Mouse (Mus musculus): ENCODE results near the gene Gm973. TPM values are rescaled to one million over a fixed set of nuclear protein-coding genes. Genes with fewer than 3 reads are reported as not detected.

Gm973 gene
- polyA plus RNA-seq, 1 experiment from 2014 or later = 0.43 TPM

GRCm38 (mm10) chr1:59534976-59535810 lies 19.1 kb downstream of the Gm973 start:
- Histone ChIP-seq H3K9me3 (no peaks in the 10 kb centered on the region), H3K27me3 (replicated peaks) (no peaks in the 10 kb centered on the region), H3K4me3 (replicated peaks) (no peak overlapping the region), H3K36me3 (no peaks in the 10 kb centered on the region), H3K4me1 (replicated peaks) (no peaks in the 10 kb centered on the region), H3K9ac (no peak overlapping the region), H3K4me2 (replicated peaks) (no peak overlapping the region), H3K27ac (no peak overlapping the region)
- 48% methylated on average over 5 of the region's 5 CpGs for WGBS
- ATAC-seq = no peak

- Histone ChIP-seq H3K4me2 (replicated peaks) (no peak overlapping the region), H3K9me3 (no peaks in the 10 kb centered on the region), H3K9ac (no peak overlapping the region), H3K4me3 (replicated peaks) (no peak overlapping the region), H3K4me1 (replicated peaks) (0 out of 2 replicates have a peak, but pooled peaks cover 4% of the 10 kb centered on the region), H3K27me3 (replicated peaks) (no peaks in the 10 kb centered on the region), H3K27ac (no peak overlapping the region), H3K36me3 (no peaks in the 10 kb centered on the region)
- WGBS = 87% methylated on average over 5 of the region's 5 CpGs
- no peak for ATAC-seq
Measured at GRCm38 (mm10) chr1:59538381-59538780, 22.3 kb downstream of the Gm973 start.

- WGBS = 50% methylated on average over 19 of the region's 19 CpGs
- Histone ChIP-seq H3K4me3 (replicated peaks) (no peak overlapping the region), H3K36me3 (no peaks in the 10 kb centered on the region), H3K27ac (0 out of 2 replicates have a peak overlapping the region, but pooled peaks have one; percentile 7), H3K4me1 (replicated peaks) (0 out of 2 replicates have a peak, but pooled peaks cover 4% of the 10 kb centered on the region), H3K4me2 (replicated peaks) (peak overlapping the region; percentile 34; the same call in 1 of the 2 replicates), H3K27me3 (replicated peaks) (no peaks in the 10 kb centered on the region), H3K9ac (no peak overlapping the region), H3K9me3 (no peaks in the 10 kb centered on the region)
- ATAC-seq = peak; percentile 74
Measured at GRCm38 (mm10) chr1:59540537-59541148, 24.6 kb downstream of the Gm973 start.

- H3K4me2 ChIP-seq (replicated peaks) = no peak overlapping the region
- peak; percentile 28; the same call in 1 of the 2 replicates for ATAC-seq
- no peak overlapping the region for H3K9ac ChIP-seq
- H3K27ac ChIP-seq = no peak overlapping the region
- no peaks in the 10 kb centered on the region for H3K9me3 ChIP-seq
- no peak overlapping the region for H3K4me3 ChIP-seq (replicated peaks)
- no peaks in the 10 kb centered on the region for H3K27me3 ChIP-seq (replicated peaks)
- H3K4me1 ChIP-seq (replicated peaks) = 0 out of 2 replicates have a peak, but pooled peaks cover 4% of the 10 kb centered on the region
- H3K36me3 ChIP-seq = no peaks in the 10 kb centered on the region
- WGBS = 88% methylated on average over 16 of the region's 16 CpGs
Measured at GRCm38 (mm10) chr1:59541271-59542020, 25.4 kb downstream of the Gm973 start.

- H3K4me3 ChIP-seq (replicated peaks) = no peak overlapping the region
- no peaks in the 10 kb centered on the region for H3K27me3 ChIP-seq (replicated peaks)
- H3K9me3 ChIP-seq = no peaks in the 10 kb centered on the region
- H3K36me3 ChIP-seq = no peaks in the 10 kb centered on the region
- no peak overlapping the region for H3K9ac ChIP-seq
- WGBS = 46% methylated on average over 6 of the region's 6 CpGs
- 0 out of 2 replicates have a peak, but pooled peaks cover 4% of the 10 kb centered on the region for H3K4me1 ChIP-seq (replicated peaks)
- no peak overlapping the region for H3K27ac ChIP-seq
- no peak for ATAC-seq
- no peak overlapping the region for H3K4me2 ChIP-seq (replicated peaks)
Measured at GRCm38 (mm10) chr1:59542231-59542630, 26.2 kb downstream of the Gm973 start.

GRCm38 (mm10) chr1:59543911-59544310 lies 27.8 kb downstream of the Gm973 start:
- H3K4me2 ChIP-seq (replicated peaks) = no peak overlapping the region
- H3K36me3 ChIP-seq = no peaks in the 10 kb centered on the region
- H3K9me3 ChIP-seq = no peaks in the 10 kb centered on the region
- H3K9ac ChIP-seq = no peak overlapping the region
- ATAC-seq = no peak; the same call in 1 of the 2 replicates
- H3K4me1 ChIP-seq (replicated peaks) = 0 out of 2 replicates have a peak, but pooled peaks cover 4% of the 10 kb centered on the region
- H3K4me3 ChIP-seq (replicated peaks) = no peak overlapping the region
- 75% methylated on average over 8 of the region's 8 CpGs for WGBS
- H3K27me3 ChIP-seq (replicated peaks) = no peaks in the 10 kb centered on the region
- no peak overlapping the region for H3K27ac ChIP-seq

- Histone ChIP-seq H3K9ac (no peak overlapping the region), H3K36me3 (no peaks in the 10 kb centered on the region), H3K9me3 (no peaks in the 10 kb centered on the region), H3K27me3 (replicated peaks) (no peaks in the 10 kb centered on the region), H3K27ac (no peak overlapping the region), H3K4me3 (replicated peaks) (no peak overlapping the region), H3K4me1 (replicated peaks) (0 out of 2 replicates have a peak, but pooled peaks cover 2% of the 10 kb centered on the region), H3K4me2 (replicated peaks) (no peak overlapping the region)
- no peak for ATAC-seq
- WGBS = 89% methylated on average over 5 of the region's 5 CpGs
Measured at GRCm38 (mm10) chr1:59548486-59548885, 32.4 kb downstream of the Gm973 start.

GRCm38 (mm10) chr1:59549036-59549675 lies 33.1 kb downstream of the Gm973 start:
- no peaks in the 10 kb centered on the region for H3K36me3 ChIP-seq
- no peak overlapping the region for H3K4me3 ChIP-seq (replicated peaks)
- no peak for ATAC-seq
- no peaks in the 10 kb centered on the region for H3K9me3 ChIP-seq
- H3K27me3 ChIP-seq (replicated peaks) = no peaks in the 10 kb centered on the region
- no peak overlapping the region for H3K4me2 ChIP-seq (replicated peaks)
- H3K4me1 ChIP-seq (replicated peaks) = 0 out of 2 replicates have a peak, but pooled peaks cover 2% of the 10 kb centered on the region
- no peak overlapping the region for H3K9ac ChIP-seq
- no peak overlapping the region for H3K27ac ChIP-seq
- 77% methylated on average over 7 of the region's 7 CpGs for WGBS

- H3K27me3 ChIP-seq (replicated peaks) = no peaks in the 10 kb centered on the region
- H3K4me1 ChIP-seq (replicated peaks) = 0 out of 2 replicates have a peak, but pooled peaks cover 2% of the 10 kb centered on the region
- H3K9me3 ChIP-seq = no peaks in the 10 kb centered on the region
- peak; percentile 66 for ATAC-seq
- no peaks in the 10 kb centered on the region for H3K36me3 ChIP-seq
- H3K4me2 ChIP-seq (replicated peaks) = no peak overlapping the region
- H3K9ac ChIP-seq = no peak overlapping the region
- no peak overlapping the region for H3K27ac ChIP-seq
- WGBS = 43% methylated on average over 6 of the region's 6 CpGs
- H3K4me3 ChIP-seq (replicated peaks) = no peak overlapping the region
Measured at GRCm38 (mm10) chr1:59550227-59550626, 34.2 kb downstream of the Gm973 start.

- Histone ChIP-seq H3K4me3 (replicated peaks) (no peak overlapping the region), H3K27ac (no peak overlapping the region), H3K9me3 (no peaks in the 10 kb centered on the region), H3K9ac (no peak overlapping the region), H3K4me2 (replicated peaks) (no peak overlapping the region), H3K36me3 (no peaks in the 10 kb centered on the region), H3K27me3 (replicated peaks) (no peaks in the 10 kb centered on the region), H3K4me1 (replicated peaks) (0 out of 2 replicates have a peak, but pooled peaks cover 2% of the 10 kb centered on the region)
- no peak for ATAC-seq
- 58% methylated on average over 11 of the region's 11 CpGs for WGBS
Measured at GRCm38 (mm10) chr1:59550996-59551395, 34.9 kb downstream of the Gm973 start.

- 52% methylated on average over 5 of the region's 5 CpGs for WGBS
- Histone ChIP-seq H3K9me3 (no peaks in the 10 kb centered on the region), H3K4me3 (replicated peaks) (no peak overlapping the region), H3K27ac (no peak overlapping the region), H3K4me1 (replicated peaks) (0 out of 2 replicates have a peak, but pooled peaks cover 2% of the 10 kb centered on the region), H3K27me3 (replicated peaks) (no peaks in the 10 kb centered on the region), H3K36me3 (no peaks in the 10 kb centered on the region), H3K4me2 (replicated peaks) (no peak overlapping the region), H3K9ac (no peak overlapping the region)
- ATAC-seq = no peak
Measured at GRCm38 (mm10) chr1:59553708-59554107, 37.6 kb downstream of the Gm973 start.

Data from intestine, embryonic 15.5 days (tissue).